Mouse (Mus musculus): ENCODE data around the gene Robo2.

Gene Robo2

GRCm38 (mm10) chr16:73939423-73940210 is 472.0 kb downstream of the Robo2 start:
- no peak for DNase-seq (ENCODE audit: low spot score)

- DNase-seq (ENCODE audit: low spot score) = no peak
Measured at GRCm38 (mm10) chr16:73930323-73930722, 481.3 kb downstream of the Robo2 start.

- no peak for DNase-seq (ENCODE audit: low spot score)
Measured at GRCm38 (mm10) chr16:73927481-73927880, 484.1 kb downstream of the Robo2 start.

GRCm38 (mm10) chr16:73915425-73915824 is 496.2 kb downstream of the Robo2 start:
- no peak for DNase-seq (ENCODE audit: low spot score)

GRCm38 (mm10) chr16:73914936-73915335 is 496.7 kb downstream of the Robo2 start:
- no peak for DNase-seq (ENCODE audit: low spot score)

- DNase-seq (ENCODE audit: low spot score) = no peak
Measured at GRCm38 (mm10) chr16:73908504-73908903, 503.1 kb downstream of the Robo2 start.

GRCm38 (mm10) chr16:73896856-73897255 is 514.8 kb downstream of the Robo2 start:
- no peak for DNase-seq (ENCODE audit: low spot score)

GRCm38 (mm10) chr16:73881911-73882310 is 529.7 kb downstream of the Robo2 start:
- DNase-seq (ENCODE audit: low spot score) = peak; percentile 30

- DNase-seq (ENCODE audit: low spot score) = no peak
Measured at GRCm38 (mm10) chr16:73877973-73878372, 533.7 kb downstream of the Robo2 start.

GRCm38 (mm10) chr16:73874991-73875390 is 536.6 kb downstream of the Robo2 start:
- no peak for DNase-seq (ENCODE audit: low spot score)

GRCm38 (mm10) chr16:73873828-73874558 is 537.6 kb downstream of the Robo2 start:
- DNase-seq (ENCODE audit: low spot score) = no peak

GRCm38 (mm10) chr16:73870296-73870695 is 541.3 kb downstream of the Robo2 start:
- DNase-seq (ENCODE audit: low spot score) = no peak

GRCm38 (mm10) chr16:73869527-73870212 is 542.0 kb downstream of the Robo2 start:
- DNase-seq (ENCODE audit: low spot score) = no peak

- no peak for DNase-seq (ENCODE audit: low spot score)
Measured at GRCm38 (mm10) chr16:73864625-73865024, 547.0 kb downstream of the Robo2 start.

GRCm38 (mm10) chr16:73863748-73864147 is 547.9 kb downstream of the Robo2 start:
- DNase-seq (ENCODE audit: low spot score) = peak; percentile 9

GRCm38 (mm10) chr16:73858717-73859116 is 552.9 kb downstream of the Robo2 start:
- DNase-seq (ENCODE audit: low spot score) = no peak

GRCm38 (mm10) chr16:73855821-73856220 is 555.8 kb downstream of the Robo2 start:
- no peak for DNase-seq (ENCODE audit: low spot score)

Data from embryo, embryonic 10 days (tissue).